In the genomic region with DNA sequence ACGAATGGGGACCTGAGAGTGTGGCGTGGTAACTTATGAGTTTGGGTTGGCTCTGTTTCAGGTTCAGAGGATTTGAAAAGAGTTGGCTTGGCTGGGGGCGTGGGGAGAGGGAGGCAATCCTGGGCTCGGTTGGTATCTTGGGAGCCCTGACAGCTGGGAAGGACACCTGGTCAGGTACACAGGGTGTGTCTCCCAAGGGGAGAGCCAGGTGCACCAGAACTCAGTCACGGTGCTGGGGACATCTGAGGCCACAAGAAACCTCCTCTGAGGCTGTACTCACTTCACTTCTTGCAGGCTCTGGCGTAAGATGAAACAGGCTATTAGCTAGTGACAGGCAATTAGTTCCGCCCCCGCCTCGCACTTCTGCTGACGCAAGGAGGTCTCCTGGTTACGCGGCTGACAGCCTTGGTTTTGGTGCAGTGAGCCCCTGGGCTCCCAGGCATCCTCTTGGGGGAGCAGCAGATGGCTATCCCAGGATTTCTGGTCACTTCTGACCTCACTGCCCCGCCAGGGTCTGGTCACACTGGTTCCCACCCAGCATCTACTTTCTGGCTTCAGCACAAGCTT, we compare ENCODE assay signal across 8 mouse cellular contexts. TPM values are rescaled to one million over a fixed set of nuclear protein-coding genes. Genes with fewer than 3 reads are reported as not detected.
DNase-seq lines count a peak whose midpoint lies in the region; ATAC-seq and TF ChIP-seq lines count a peak whose summit lies in the region.

No protein-coding gene starts in this region.

- no peaks in the 10 kb centered on the region for H3K9me3 ChIP-seq in kidney, postnatal 0 days (replicated peaks; ENCODE audit: low read length)
- H3K9me3 ChIP-seq in hindbrain, embryonic 13.5 days, result no peaks in the 10 kb centered on the region
- H3K9me3 ChIP-seq in midbrain, embryonic 10.5 days (replicated peaks), result no peaks in the 10 kb centered on the region

- DNase-seq in kidney, postnatal 0 days (ENCODE audit: low spot score), result peak; percentile 75
- no peak for DNase-seq in kidney, adult 8-10 months
- DNase-seq in embryo, embryonic 10 days (ENCODE audit: low spot score), result peak; percentile 85
- peak; percentile 74 for DNase-seq in midbrain, embryonic 10.5 days (ENCODE audit: low spot score)
- DNase-seq in telencephalon, adult 2 months (ENCODE audit: low read depth, low spot score), result peak; percentile 62
- no peak for DNase-seq in adrenal gland, adult 18-20 months (ENCODE audit: low spot score in 2 of 2)
- no peak for DNase-seq in ovary, adult 18-20 months (ENCODE audit: low spot score)

- H3K27ac ChIP-seq in kidney, postnatal 0 days, result no peak overlapping the region
- peak overlapping the region; percentile 86 for H3K27ac ChIP-seq in hindbrain, embryonic 13.5 days
- H3K27ac ChIP-seq in midbrain, embryonic 10.5 days (replicated peaks), result peak overlapping the region; percentile 93

- no peak overlapping the region for H3K9ac ChIP-seq in kidney, postnatal 0 days (ENCODE audit: low read depth, low read length)
- H3K9ac ChIP-seq in hindbrain, embryonic 13.5 days, result 0 out of 2 replicates have a peak overlapping the region, but pooled peaks have one; percentile 43

- TF ChIP-seq CTCF in kidney, postnatal 0 days (IDR thresholded peaks at IDR 0.05; ENCODE audit: low read depth), result no peak

- H3K27me3 ChIP-seq in kidney, postnatal 0 days (ENCODE audit: insufficient read depth, low read length), result no peaks in the 10 kb centered on the region
- 0 out of 2 replicates have a peak, but pooled peaks cover 11% of the 10 kb centered on the region for H3K27me3 ChIP-seq in hindbrain, embryonic 13.5 days
- H3K27me3 ChIP-seq in midbrain, embryonic 10.5 days (ENCODE audit: low read depth, poor library complexity, severe bottlenecking), result peaks cover 56% of the 10 kb centered on the region

- H3K36me3 ChIP-seq in kidney, postnatal 0 days (ENCODE audit: insufficient read depth, low read length), result no peaks in the 10 kb centered on the region
- no peaks in the 10 kb centered on the region for H3K36me3 ChIP-seq in hindbrain, embryonic 13.5 days
- H3K36me3 ChIP-seq in midbrain, embryonic 10.5 days, result 0 out of 2 replicates have a peak, but pooled peaks cover 4% of the 10 kb centered on the region

- 13% methylated on average over 13 of the region's 13 CpGs for WGBS in kidney, postnatal 0 days
- WGBS in hindbrain, embryonic 13.5 days, result 7% methylated on average over 13 of the region's 13 CpGs
- WGBS in midbrain, embryonic 10.5 days, result 23% methylated on average over 13 of the region's 13 CpGs

- no peak for ATAC-seq in kidney, postnatal 0 days (replicated peaks; ENCODE audit: low FRiP score, low read depth)
- ATAC-seq in hindbrain, embryonic 13.5 days (ENCODE audit: low FRiP score), result 0 out of 2 replicates have a peak, but pooled peaks have one; percentile 29

- H3K4me3 ChIP-seq in kidney, postnatal 0 days (replicated peaks; ENCODE audit: low read depth, low read length), result no peak overlapping the region
- no peak overlapping the region for H3K4me3 ChIP-seq in hindbrain, embryonic 13.5 days
- peak overlapping the region; percentile 41 for H3K4me3 ChIP-seq in midbrain, embryonic 10.5 days

- peaks cover 16% of the 10 kb centered on the region for H3K4me1 ChIP-seq in kidney, postnatal 0 days (replicated peaks; ENCODE audit: insufficient read depth, low read length)
- H3K4me1 ChIP-seq in hindbrain, embryonic 13.5 days (replicated peaks), result peaks cover 73% of the 10 kb centered on the region
- H3K4me1 ChIP-seq in midbrain, embryonic 10.5 days, result peaks cover 91% of the 10 kb centered on the region

- no peak overlapping the region for H3K4me2 ChIP-seq in kidney, postnatal 0 days (ENCODE audit: low read length)
- H3K4me2 ChIP-seq in hindbrain, embryonic 13.5 days, result peak overlapping the region; percentile 34; the same call in 1 of the 2 replicates

RNA-seq across cellular contexts. Expression of gene Parvg, which starts 24.9 kb away (rescaled TPM):
- polyA plus RNA-seq in kidney, postnatal 0 days (2015; fragmentation: Nextera tagmentation; extraction: Ambion mirVana), result 1.4 TPM in 2 replicates
- polyA plus RNA-seq in hindbrain, embryonic 13.5 days (2015; fragmentation: Nextera tagmentation; extraction: Ambion mirVana), result 0.92 and 1.1 TPM in 2 replicates
- polyA plus RNA-seq in midbrain, embryonic 10.5 days (2016; fragmentation: Nextera tagmentation; extraction: Ambion mirVana), result 0.89 and 1.0 TPM in 2 replicates
- total RNA-seq in adrenal gland, adult 18-20 months (2021), result 1 to 10 TPM; 3.4 to 3.8 TPM

Comparison
In these comparisons a context has a peak if more than half of its experiments do, and no peak if none do; other contexts are left out.
1. DNase-seq: peak in kidney, postnatal 0 days (single experiment), embryo, embryonic 10 days (single experiment), midbrain, embryonic 10.5 days (single experiment) and telencephalon, adult 2 months (single experiment); none in kidney, adult 8-10 months (0 of 2), adrenal gland, adult 18-20 months (0 of 2) and ovary, adult 18-20 months (single experiment).